Mouse (Mus musculus): ENCODE measurements around the gene Adamts18. TPM values are rescaled to one million over a fixed set of nuclear protein-coding genes. Genes with fewer than 3 reads are reported as not detected.

Adamts18 gene
- total and polyA plus RNA-seq, 2 experiments from 2014 or later = 0.04 to 0.20 TPM

DNA sequence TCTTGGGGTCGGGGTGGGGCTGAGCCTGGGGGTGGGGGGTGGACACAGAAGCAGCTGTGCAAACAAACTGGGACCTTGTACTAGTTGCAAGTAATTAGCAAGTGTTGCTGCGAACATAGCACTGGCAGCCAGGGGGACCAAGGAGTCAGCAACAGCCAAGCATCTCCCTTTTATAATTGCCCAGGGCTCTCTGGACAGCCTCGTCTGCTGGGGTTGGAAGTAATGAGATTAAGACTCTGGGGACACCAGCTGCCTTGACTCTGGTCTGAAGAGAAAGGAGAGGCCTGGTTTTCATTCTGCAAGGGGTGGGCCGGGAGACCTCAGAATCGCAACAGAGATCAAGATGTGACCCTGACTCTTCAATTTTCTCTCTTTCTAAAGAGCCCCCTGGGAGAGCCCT is 49.0 kb downstream of the Adamts18 start:
- no peak for DNase-seq (ENCODE audit: low spot score)
- no peak overlapping the region for H3K4me3 ChIP-seq (ENCODE audit: low read depth, low read length)
- no peaks in the 10 kb centered on the region for H3K36me3 ChIP-seq (replicated peaks; ENCODE audit: control insufficient read depth, insufficient read depth, low read length)
- no peaks in the 10 kb centered on the region for H3K9me3 ChIP-seq (replicated peaks; ENCODE audit: control insufficient read depth, low read length)
- no peak overlapping the region for H3K27ac ChIP-seq (ENCODE audit: low read depth)
- H3K4me2 ChIP-seq (ENCODE audit: low read depth, low read length) = no peak overlapping the region
- 41% methylated on average over 5 of the region's 5 CpGs for WGBS
- no peaks in the 10 kb centered on the region for H3K4me1 ChIP-seq (ENCODE audit: control insufficient read depth, insufficient read depth)
- H3K9ac ChIP-seq (replicated peaks; ENCODE audit: low read depth, low read length) = no peak overlapping the region
- no peaks in the 10 kb centered on the region for H3K27me3 ChIP-seq (ENCODE audit: control insufficient read depth, insufficient read depth, low read length)
- no peak for ATAC-seq (ENCODE audit: insufficient read depth, low read depth)
- no peak for TF ChIP-seq CTCF (IDR thresholded peaks at IDR 0.05; ENCODE audit: low read depth)
- TF ChIP-seq EP300 (IDR thresholded peaks at IDR 0.05; ENCODE audit: low read depth) = no peak

DNA sequence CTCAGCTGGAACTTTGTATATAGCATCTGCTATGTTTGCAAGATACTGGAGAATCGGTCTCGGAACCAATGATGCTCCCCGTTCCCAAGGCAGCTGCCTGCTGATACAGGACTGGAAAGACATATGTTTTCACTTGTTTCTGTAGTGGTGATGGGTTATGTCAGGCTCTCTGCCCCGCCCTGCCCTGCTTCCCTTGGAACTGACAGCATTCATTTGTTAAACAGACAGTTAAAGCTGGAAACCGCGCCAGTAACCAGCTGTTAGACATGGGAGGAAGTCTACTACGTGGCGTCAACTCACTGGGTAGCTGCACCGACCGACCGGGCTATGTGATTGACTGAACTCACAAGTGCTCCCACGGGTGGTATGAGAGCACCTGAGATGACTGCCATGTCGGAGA is 56.7 kb downstream of the Adamts18 start:
- ATAC-seq (ENCODE audit: insufficient read depth, low read depth) (no peak), DNase-seq (ENCODE audit: low spot score) (no peak)
- Histone ChIP-seq H3K4me1 (ENCODE audit: control insufficient read depth, insufficient read depth) (no peaks in the 10 kb centered on the region), H3K9ac (replicated peaks; ENCODE audit: low read depth, low read length) (no peak overlapping the region), H3K27me3 (ENCODE audit: control insufficient read depth, insufficient read depth, low read length) (no peaks in the 10 kb centered on the region), H3K9me3 (replicated peaks; ENCODE audit: control insufficient read depth, low read length) (no peaks in the 10 kb centered on the region), H3K4me2 (ENCODE audit: low read depth, low read length) (no peak overlapping the region), H3K4me3 (ENCODE audit: low read depth, low read length) (no peak overlapping the region), H3K27ac (ENCODE audit: low read depth) (no peak overlapping the region), H3K36me3 (replicated peaks; ENCODE audit: control insufficient read depth, insufficient read depth, low read length) (no peaks in the 10 kb centered on the region)
- 67% methylated on average over 13 of the region's 13 CpGs for WGBS
- TF ChIP-seq EP300 (IDR thresholded peaks at IDR 0.05; ENCODE audit: low read depth) (no peak), CTCF (IDR thresholded peaks at IDR 0.05; ENCODE audit: low read depth) (no peak)

DNA sequence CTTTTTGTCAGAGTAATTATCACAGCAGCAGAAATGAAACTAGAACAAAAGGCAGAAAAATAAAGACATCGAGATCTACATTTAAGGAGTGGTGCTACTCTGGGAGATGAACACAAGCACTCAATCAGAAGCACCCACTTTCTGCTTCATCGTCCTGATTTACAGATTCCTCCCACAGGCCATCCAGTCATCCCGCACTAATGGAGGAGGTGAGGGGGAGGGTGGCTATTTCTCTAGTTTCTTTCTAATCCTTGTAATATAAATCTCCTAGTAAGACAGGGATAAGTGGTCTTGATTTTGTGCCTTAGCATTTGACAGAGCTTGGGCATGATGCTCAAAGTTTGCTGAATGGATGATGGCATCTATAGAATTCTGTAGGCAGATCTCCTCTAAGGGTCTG is 57.5 kb downstream of the Adamts18 start:
- Histone ChIP-seq H3K36me3 (replicated peaks; ENCODE audit: control insufficient read depth, insufficient read depth, low read length) (no peaks in the 10 kb centered on the region), H3K27ac (ENCODE audit: low read depth) (no peak overlapping the region), H3K27me3 (ENCODE audit: control insufficient read depth, insufficient read depth, low read length) (no peaks in the 10 kb centered on the region), H3K4me1 (ENCODE audit: control insufficient read depth, insufficient read depth) (no peaks in the 10 kb centered on the region), H3K4me3 (ENCODE audit: low read depth, low read length) (no peak overlapping the region), H3K9ac (replicated peaks; ENCODE audit: low read depth, low read length) (no peak overlapping the region), H3K9me3 (replicated peaks; ENCODE audit: control insufficient read depth, low read length) (no peaks in the 10 kb centered on the region), H3K4me2 (ENCODE audit: low read depth, low read length) (no peak overlapping the region)
- WGBS = 69% methylated on average over 3 of the region's 3 CpGs
- TF ChIP-seq CTCF (IDR thresholded peaks at IDR 0.05; ENCODE audit: low read depth) = no peak
- ATAC-seq (ENCODE audit: insufficient read depth, low read depth) = no peak
- DNase-seq (ENCODE audit: low spot score) = no peak

DNA sequence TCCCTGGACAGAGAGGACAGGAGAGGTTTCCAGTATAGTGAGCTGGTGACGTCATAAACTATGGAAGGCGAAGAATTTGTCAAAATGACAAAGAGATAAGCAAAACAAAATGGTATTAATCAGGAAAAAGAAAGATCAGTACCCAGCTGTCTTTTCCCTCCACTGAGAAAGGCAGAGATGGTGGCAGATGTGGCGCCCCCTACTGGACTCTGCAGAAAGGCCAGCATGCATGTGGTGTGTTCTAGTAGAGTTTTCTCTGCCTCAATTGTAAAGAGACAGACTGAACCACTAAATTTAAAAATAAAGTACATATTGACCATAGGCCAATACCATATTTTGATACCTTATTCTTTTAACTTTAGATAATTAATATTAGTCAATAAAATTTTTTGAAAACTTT is 64.8 kb downstream of the Adamts18 start:
- Histone ChIP-seq H3K4me1 (ENCODE audit: control insufficient read depth, insufficient read depth) (no peaks in the 10 kb centered on the region), H3K27me3 (ENCODE audit: control insufficient read depth, insufficient read depth, low read length) (no peaks in the 10 kb centered on the region), H3K36me3 (replicated peaks; ENCODE audit: control insufficient read depth, insufficient read depth, low read length) (no peaks in the 10 kb centered on the region), H3K4me2 (ENCODE audit: low read depth, low read length) (no peak overlapping the region), H3K9ac (replicated peaks; ENCODE audit: low read depth, low read length) (no peak overlapping the region), H3K4me3 (ENCODE audit: low read depth, low read length) (no peak overlapping the region), H3K9me3 (replicated peaks; ENCODE audit: control insufficient read depth, low read length) (no peaks in the 10 kb centered on the region), H3K27ac (ENCODE audit: low read depth) (no peak overlapping the region)
- TF ChIP-seq CTCF (IDR thresholded peaks at IDR 0.05; ENCODE audit: low read depth) = no peak
- TF ChIP-seq EP300 (IDR thresholded peaks at IDR 0.05; ENCODE audit: low read depth) = no peak
- DNase-seq (ENCODE audit: low spot score) (no peak), ATAC-seq (ENCODE audit: insufficient read depth, low read depth) (no peak)
- 71% methylated on average over 3 of the region's 3 CpGs for WGBS

DNA sequence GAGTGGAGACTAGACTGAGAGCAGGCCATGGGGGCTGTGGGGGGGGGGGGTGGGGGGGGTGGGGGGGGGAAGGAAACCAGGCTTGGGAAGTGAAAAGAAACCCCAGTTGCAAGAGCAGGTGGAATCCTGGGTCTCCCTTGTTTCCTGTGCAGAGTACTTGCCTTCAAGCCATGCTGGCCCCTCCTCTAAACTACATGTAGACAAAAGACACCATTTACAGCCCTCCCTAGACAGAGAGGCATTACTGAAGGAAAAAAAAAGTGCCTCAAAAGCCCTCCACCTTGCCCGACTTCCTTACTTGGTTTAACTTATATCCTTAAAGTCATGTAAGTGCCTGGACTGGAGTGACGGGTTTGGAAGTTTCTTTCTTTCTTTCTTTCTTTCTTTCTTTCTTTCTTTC is 67.0 kb downstream of the Adamts18 start:
- Histone ChIP-seq H3K27me3 (ENCODE audit: control insufficient read depth, insufficient read depth, low read length) (no peaks in the 10 kb centered on the region), H3K4me1 (ENCODE audit: control insufficient read depth, insufficient read depth) (no peaks in the 10 kb centered on the region), H3K9me3 (replicated peaks; ENCODE audit: control insufficient read depth, low read length) (no peaks in the 10 kb centered on the region), H3K4me2 (ENCODE audit: low read depth, low read length) (no peak overlapping the region), H3K9ac (replicated peaks; ENCODE audit: low read depth, low read length) (no peak overlapping the region), H3K4me3 (ENCODE audit: low read depth, low read length) (no peak overlapping the region), H3K27ac (ENCODE audit: low read depth) (no peak overlapping the region), H3K36me3 (replicated peaks; ENCODE audit: control insufficient read depth, insufficient read depth, low read length) (no peaks in the 10 kb centered on the region)
- ATAC-seq (ENCODE audit: insufficient read depth, low read depth) = no peak
- no peak for DNase-seq (ENCODE audit: low spot score)
- no peak for TF ChIP-seq CTCF (IDR thresholded peaks at IDR 0.05; ENCODE audit: low read depth)
- TF ChIP-seq EP300 (IDR thresholded peaks at IDR 0.05; ENCODE audit: low read depth) = no peak
- WGBS = 64% methylated on average over 2 of the region's 2 CpGs

DNA sequence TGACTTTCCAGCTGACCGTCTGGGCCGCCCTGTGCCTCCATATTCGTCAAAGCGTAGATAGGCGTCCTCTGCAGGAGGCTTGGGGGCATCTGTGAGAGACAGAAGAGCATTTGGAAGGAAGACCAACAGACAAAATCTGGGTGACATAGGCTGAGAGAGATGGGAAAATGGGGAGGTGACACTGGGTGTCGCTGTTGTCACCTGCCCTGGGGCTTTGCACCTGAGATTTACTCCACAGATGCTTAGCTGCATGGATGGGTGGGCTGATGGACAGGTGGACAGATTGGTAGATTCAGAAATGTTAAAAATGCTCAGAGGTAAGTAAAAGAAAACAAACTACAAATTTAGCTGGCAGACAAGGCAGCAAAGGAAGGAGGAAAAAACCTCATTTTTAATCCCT is 73.2 kb downstream of the Adamts18 start:
- no peak for DNase-seq (ENCODE audit: low spot score)

More for the DNA sequence above, 73.2 kb downstream of the Adamts18 start:
- Histone ChIP-seq H3K9ac (replicated peaks; ENCODE audit: low read depth, low read length) (no peak overlapping the region), H3K27me3 (ENCODE audit: control insufficient read depth, insufficient read depth, low read length) (no peaks in the 10 kb centered on the region), H3K27ac (ENCODE audit: low read depth) (no peak overlapping the region), H3K4me2 (ENCODE audit: low read depth, low read length) (no peak overlapping the region), H3K36me3 (replicated peaks; ENCODE audit: control insufficient read depth, insufficient read depth, low read length) (no peaks in the 10 kb centered on the region), H3K9me3 (replicated peaks; ENCODE audit: control insufficient read depth, low read length) (no peaks in the 10 kb centered on the region), H3K4me3 (ENCODE audit: low read depth, low read length) (no peak overlapping the region), H3K4me1 (ENCODE audit: control insufficient read depth, insufficient read depth) (no peaks in the 10 kb centered on the region)
- 70% methylated on average over 6 of the region's 6 CpGs for WGBS
- no peak for ATAC-seq (ENCODE audit: insufficient read depth, low read depth)
- no peak for TF ChIP-seq CTCF (IDR thresholded peaks at IDR 0.05; ENCODE audit: low read depth)
- TF ChIP-seq EP300 (IDR thresholded peaks at IDR 0.05; ENCODE audit: low read depth) = no peak

All from heart, postnatal 0 days (tissue).